Mouse (Mus musculus): ENCODE data around the gene Zbtb33. TPM values are rescaled to one million over a fixed set of nuclear protein-coding genes. Genes with fewer than 3 reads are reported as not detected.

Gene Zbtb33
- polyA plus RNA-seq, 1 experiment from 2014 or later: 4.3 TPM

DNA sequence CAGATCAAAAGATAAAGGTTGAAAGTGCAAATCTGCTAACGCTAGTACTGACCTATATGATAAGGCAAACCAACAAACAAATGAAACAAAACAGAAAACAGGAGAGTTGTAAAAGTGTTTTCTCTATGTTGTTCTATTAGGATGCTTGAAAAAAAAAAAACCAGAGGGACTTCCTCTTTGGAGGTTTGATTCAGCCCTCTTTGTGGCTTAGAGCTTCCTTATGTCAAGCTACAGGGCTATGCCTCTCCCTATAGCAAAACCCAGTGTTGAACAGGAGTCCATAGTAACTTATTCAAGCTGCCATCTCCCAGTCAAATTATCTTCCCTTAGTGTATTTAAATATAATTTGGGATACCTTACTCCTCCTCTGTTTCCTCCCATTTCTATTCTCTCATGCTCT is 17.8 kb downstream of the Zbtb33 start:
- Histone ChIP-seq H3K27me3 (replicated peaks) (no peaks in the 10 kb centered on the region), H3K9ac (replicated peaks) (no peak overlapping the region), H3K4me3 (replicated peaks) (no peak overlapping the region), H3K9me3 (replicated peaks) (no peaks in the 10 kb centered on the region), H3K36me3 (no peaks in the 10 kb centered on the region), H3K27ac (replicated peaks) (no peak overlapping the region), H3K4me1 (no peaks in the 10 kb centered on the region), H3K4me2 (no peak overlapping the region)
- no peak for ATAC-seq (ENCODE audit: low FRiP score)
- WGBS: 70% methylated on average over 1 of the region's 1 CpGs

DNA sequence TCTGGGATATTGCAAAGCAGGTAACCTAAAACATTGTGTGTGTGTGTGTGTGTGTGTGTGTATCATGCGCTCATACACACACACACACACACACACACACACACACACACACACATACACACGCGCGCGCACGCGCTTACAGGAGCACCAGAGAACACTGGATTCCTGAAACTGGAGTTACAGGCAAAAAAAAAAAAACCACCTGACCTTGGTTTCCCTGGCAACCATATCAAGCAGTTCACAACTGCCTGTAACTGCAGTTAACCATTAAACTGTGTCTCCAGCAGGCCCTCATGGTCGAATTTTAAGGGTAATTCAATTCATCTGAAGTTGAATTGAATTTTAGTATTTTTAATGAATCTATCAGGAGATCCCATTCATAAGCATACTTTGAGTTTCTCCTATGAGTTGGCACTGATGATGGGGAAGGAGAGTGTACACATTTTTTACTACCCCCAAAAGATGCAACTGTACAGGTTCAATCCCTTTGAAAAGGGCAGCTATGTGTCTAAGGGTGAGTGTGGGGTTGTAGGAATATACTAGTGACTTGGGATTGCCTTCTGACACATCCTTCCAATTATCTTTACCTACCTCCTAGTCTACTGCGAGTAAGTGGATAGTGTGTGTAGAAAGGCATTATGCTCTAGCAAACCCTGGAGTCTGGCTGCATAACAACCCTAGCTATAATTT is 27.5 kb downstream of the Zbtb33 start:
- Histone ChIP-seq H3K27ac (replicated peaks) (no peak overlapping the region), H3K36me3 (no peaks in the 10 kb centered on the region), H3K4me1 (no peaks in the 10 kb centered on the region), H3K4me2 (no peak overlapping the region), H3K9ac (replicated peaks) (no peak overlapping the region), H3K4me3 (replicated peaks) (no peak overlapping the region), H3K9me3 (replicated peaks) (no peaks in the 10 kb centered on the region), H3K27me3 (replicated peaks) (no peaks in the 10 kb centered on the region)
- 81% methylated on average over 9 of the region's 9 CpGs for WGBS
- no peak for ATAC-seq (ENCODE audit: low FRiP score)

DNA sequence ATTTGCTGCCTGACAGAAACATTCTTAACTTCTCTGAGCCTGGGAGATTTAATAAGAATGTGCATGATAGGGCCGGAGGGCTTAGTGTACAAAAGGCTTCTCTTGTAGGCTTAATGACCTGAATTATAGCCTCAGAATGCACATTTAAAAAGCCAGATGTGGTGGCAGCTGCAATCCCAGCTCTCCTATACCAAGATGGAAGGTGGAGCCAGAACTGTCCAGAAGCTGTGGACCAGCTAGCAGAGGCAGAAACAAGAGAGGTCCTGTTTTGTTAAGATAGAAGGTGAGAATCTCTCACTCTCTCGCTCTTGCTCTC is 28.0 kb downstream of the Zbtb33 start:
- WGBS: 61% methylated on average over 2 of the region's 2 CpGs
- no peak overlapping the region for H3K27ac ChIP-seq (replicated peaks)

DNA sequence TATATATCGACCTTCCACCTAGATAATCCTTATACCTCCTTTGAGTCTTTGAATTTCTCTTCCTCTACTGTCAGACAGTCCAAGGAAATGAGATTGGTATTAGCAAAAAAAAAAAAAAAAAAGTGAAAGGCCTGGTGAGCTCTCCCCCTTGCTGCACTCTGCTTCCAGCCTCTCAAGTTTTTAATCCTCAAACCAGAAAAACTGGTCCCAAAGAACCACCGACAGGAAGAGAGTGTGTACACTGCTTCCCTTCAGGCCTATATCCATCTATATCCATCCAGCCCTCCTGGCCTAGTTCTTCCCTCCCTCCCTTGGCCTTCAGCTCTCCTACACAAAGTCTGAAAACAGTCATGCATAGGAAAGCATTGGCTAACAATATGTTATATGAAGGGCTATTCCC is 33.2 kb downstream of the Zbtb33 start:
- no peaks in the 10 kb centered on the region for H3K27me3 ChIP-seq (replicated peaks)
- no peak overlapping the region for H3K9ac ChIP-seq (replicated peaks)
- no peaks in the 10 kb centered on the region for H3K36me3 ChIP-seq
- no peak overlapping the region for H3K4me3 ChIP-seq (replicated peaks)
- no peak overlapping the region for H3K4me2 ChIP-seq
- 80% methylated on average over 2 of the region's 2 CpGs for WGBS
- no peak for ATAC-seq (ENCODE audit: low FRiP score)
- no peak overlapping the region for H3K27ac ChIP-seq (replicated peaks)
- H3K4me1 ChIP-seq: no peaks in the 10 kb centered on the region
- H3K9me3 ChIP-seq (replicated peaks): no peaks in the 10 kb centered on the region

More for the DNA sequence above, 28.0 kb downstream of the Zbtb33 start:
- Histone ChIP-seq H3K4me3 (replicated peaks) (no peak overlapping the region), H3K27me3 (replicated peaks) (no peaks in the 10 kb centered on the region), H3K4me1 (no peaks in the 10 kb centered on the region), H3K9ac (replicated peaks) (no peak overlapping the region), H3K4me2 (no peak overlapping the region), H3K36me3 (no peaks in the 10 kb centered on the region), H3K9me3 (replicated peaks) (no peaks in the 10 kb centered on the region)
- ATAC-seq (ENCODE audit: low FRiP score): no peak

DNA sequence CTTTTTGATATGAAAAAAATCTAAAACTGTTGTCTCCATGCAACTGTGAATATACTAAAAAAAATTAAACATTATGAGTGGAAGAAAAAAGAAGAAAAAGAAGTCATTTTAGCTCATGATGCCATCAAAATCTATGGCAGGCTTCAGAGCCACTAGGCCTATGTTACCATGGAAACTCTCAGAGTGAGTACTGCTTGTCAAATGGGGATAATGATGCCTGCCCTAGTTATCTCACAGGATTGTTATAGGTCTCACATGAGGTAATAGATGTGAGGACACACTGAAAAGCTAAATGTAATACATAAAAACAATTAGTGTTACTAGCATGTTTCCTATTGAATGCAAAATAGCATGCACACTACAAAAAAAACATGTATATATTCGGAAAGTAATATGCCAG is 40.3 kb downstream of the Zbtb33 start:
- Histone ChIP-seq H3K27me3 (replicated peaks) (no peaks in the 10 kb centered on the region), H3K36me3 (no peaks in the 10 kb centered on the region), H3K9ac (replicated peaks) (no peak overlapping the region), H3K4me2 (no peak overlapping the region), H3K4me3 (replicated peaks) (no peak overlapping the region), H3K4me1 (no peaks in the 10 kb centered on the region), H3K27ac (replicated peaks) (no peak overlapping the region), H3K9me3 (replicated peaks) (no peaks in the 10 kb centered on the region)
- WGBS: 79% methylated on average over 1 of the region's 1 CpGs
- ATAC-seq (ENCODE audit: low FRiP score): no peak

DNA sequence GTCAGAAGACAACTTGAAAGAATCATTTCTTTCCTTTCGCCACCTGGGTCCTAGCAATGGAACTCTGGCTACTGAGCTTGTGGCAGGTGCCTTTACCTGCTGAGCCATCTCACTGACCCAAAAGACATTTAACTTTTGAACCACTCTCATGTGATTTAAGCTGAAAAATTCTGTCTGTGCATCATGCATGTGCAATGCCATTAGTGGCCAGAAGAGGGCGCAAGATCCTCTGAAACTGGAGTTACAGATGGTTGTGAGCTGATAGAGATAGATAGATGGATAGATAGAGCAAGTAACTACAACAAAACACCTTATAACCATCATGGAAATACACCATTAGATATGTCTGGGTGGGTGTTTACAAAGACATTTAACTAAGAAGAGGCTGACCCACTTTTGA is 48.1 kb downstream of the Zbtb33 start:
- no peaks in the 10 kb centered on the region for H3K27me3 ChIP-seq (replicated peaks)
- H3K4me1 ChIP-seq: no peaks in the 10 kb centered on the region
- no peak overlapping the region for H3K4me2 ChIP-seq
- no peak for ATAC-seq (ENCODE audit: low FRiP score)
- no peak overlapping the region for H3K9ac ChIP-seq (replicated peaks)
- H3K9me3 ChIP-seq (replicated peaks): no peaks in the 10 kb centered on the region
- H3K36me3 ChIP-seq: no peaks in the 10 kb centered on the region
- H3K4me3 ChIP-seq (replicated peaks): no peak overlapping the region
- H3K27ac ChIP-seq (replicated peaks): no peak overlapping the region
- 36% methylated on average over 2 of the region's 2 CpGs for WGBS

Small RNA genes lying within 50 kb of the gene (microRNA-seq; reads per million reads assigned to microRNA genes)
- not detected for gene Mir3110

Other genes with a start within 250 kb of the Zbtb33 start
- not detected in 2 replicates for gene Btg1-ps1, start 171.0 kb upstream of the Zbtb33 start, polyA plus RNA-seq (2015; fragmentation: Nextera tagmentation; extraction: Ambion mirVana)
- not detected in 2 replicates for gene Btg1-ps2, start 146.7 kb upstream of the Zbtb33 start, polyA plus RNA-seq (2015; fragmentation: Nextera tagmentation; extraction: Ambion mirVana)
- gene Rhox10, start 123.3 kb upstream of the Zbtb33 start, polyA plus RNA-seq (2015; fragmentation: Nextera tagmentation; extraction: Ambion mirVana): not detected in 2 replicates
- gene Rhox11, start 104.7 kb upstream of the Zbtb33 start, polyA plus RNA-seq (2015; fragmentation: Nextera tagmentation; extraction: Ambion mirVana): not detected in 2 replicates
- gene Rhox12, start 78.9 kb upstream of the Zbtb33 start, polyA plus RNA-seq (2015; fragmentation: Nextera tagmentation; extraction: Ambion mirVana): not detected in 2 replicates
- gene Rhox13, start 68.6 kb upstream of the Zbtb33 start, polyA plus RNA-seq (2015; fragmentation: Nextera tagmentation; extraction: Ambion mirVana): not detected in 2 replicates
- 48.0 and 48.5 TPM in 2 replicates for gene Tmem255a, start 62.6 kb downstream of the Zbtb33 start, polyA plus RNA-seq (2015; fragmentation: Nextera tagmentation; extraction: Ambion mirVana)
- gene Atp1b4, start 126.4 kb downstream of the Zbtb33 start, polyA plus RNA-seq (2015; fragmentation: Nextera tagmentation; extraction: Ambion mirVana): 0.84 and 2.0 TPM in 2 replicates

Data from neural tube, embryonic 15.5 days (tissue).